Mouse (Mus musculus) megakaryocyte, adult 5-6 weeks (primary cell): Measurements from ENCODE around the gene Smg9. TPM values are rescaled to one million over a fixed set of nuclear protein-coding genes. Genes with fewer than 3 reads are reported as not detected.

ENCODE experiments used
- total RNA-seq, 2 experiments: library from RNA; stranded (forward) in 1 of 2; stranded (reverse) in 1 of 2; fragments of 153-499, 151-499 nt in 1 of 2; fragments of 221-1000, 200-1000 nt in 1 of 2; gene quantifications; 2 replicates each; pipeline versions ENCODE4 v1.2.3 to v1.2.4; 2015 to 2017

The Smg9 gene
- total RNA-seq, 2 experiments from 2014 or later, result 16.7 to 22.3 TPM

Other genes with a start within 250 kb of the Smg9 start
- 0.71 and 0.80 TPM in 2 replicates for gene Zfp114, start 224.6 kb upstream of the Smg9 start, total RNA-seq (2015)
- 0.11 and 0.65 TPM in 2 replicates for gene Zfp114, start 224.6 kb upstream of the Smg9 start, total RNA-seq (2017)
- 6.0 and 6.8 TPM in 2 replicates for gene Zfp111, start 188.2 kb upstream of the Smg9 start, total RNA-seq (2015)
- gene Zfp111, start 188.2 kb upstream of the Smg9 start, total RNA-seq (2017), result 6.8 and 8.9 TPM in 2 replicates
- 1.0 and 1.1 TPM in 2 replicates for gene Zfp109, start 162.1 kb upstream of the Smg9 start, total RNA-seq (2015)
- 1.5 and 2.6 TPM in 2 replicates for gene Zfp109, start 162.1 kb upstream of the Smg9 start, total RNA-seq (2017)
- gene Zfp108, start 144.8 kb upstream of the Smg9 start, total RNA-seq (2015), result 0.56 and 0.93 TPM in 2 replicates
- gene Zfp108, start 144.8 kb upstream of the Smg9 start, total RNA-seq (2017), result 0.51 and 0.65 TPM in 2 replicates
- gene Zfp93, start 129.2 kb upstream of the Smg9 start, total RNA-seq (2015), result 0.36 TPM in 1 of 2 replicates, not detected in the other
- gene Zfp93, start 129.2 kb upstream of the Smg9 start, total RNA-seq (2017), result 0.08 and 0.26 TPM in 2 replicates
- gene Zfp61, start 98.4 kb upstream of the Smg9 start, total RNA-seq (2015), result 4.2 and 4.9 TPM in 2 replicates
- 10.6 and 12.7 TPM in 2 replicates for gene Zfp61, start 98.4 kb upstream of the Smg9 start, total RNA-seq (2017)
- gene Zfp94, start 83.0 kb upstream of the Smg9 start, total RNA-seq (2015), result 0.49 and 1.6 TPM in 2 replicates
- 0.94 and 0.95 TPM in 2 replicates for gene Zfp94, start 83.0 kb upstream of the Smg9 start, total RNA-seq (2017)
- not detected in 2 replicates for gene Tescl, start 65.7 kb upstream of the Smg9 start, total RNA-seq (2015)
- gene Tescl, start 65.7 kb upstream of the Smg9 start, total RNA-seq (2017), result not detected in 2 replicates
- not detected in 2 replicates for gene Lypd5, start 50.4 kb upstream of the Smg9 start, total RNA-seq (2015)
- gene Lypd5, start 50.4 kb upstream of the Smg9 start, total RNA-seq (2017), result not detected in 2 replicates
- gene Kcnn4, start 29.4 kb upstream of the Smg9 start, total RNA-seq (2015), result 5.9 and 7.6 TPM in 2 replicates
- 14.2 and 17.0 TPM in 2 replicates for gene Kcnn4, start 29.4 kb upstream of the Smg9 start, total RNA-seq (2017)
- gene Irgc1, start 52.7 kb downstream of the Smg9 start, total RNA-seq (2015), result 0.74 and 1.8 TPM in 2 replicates
- gene Irgc1, start 52.7 kb downstream of the Smg9 start, total RNA-seq (2017), result 0.66 and 0.94 TPM in 2 replicates
- 100 and 110 TPM in 2 replicates for gene Plaur, start 62.9 kb downstream of the Smg9 start, total RNA-seq (2015)
- 96.3 and 124 TPM in 2 replicates for gene Plaur, start 62.9 kb downstream of the Smg9 start, total RNA-seq (2017)
- gene Cadm4, start 82.4 kb downstream of the Smg9 start, total RNA-seq (2015), result not detected in 2 replicates
- not detected in 2 replicates for gene Cadm4, start 82.4 kb downstream of the Smg9 start, total RNA-seq (2017)
- 0.69 TPM in 1 of 2 replicates, not detected in the other for gene Zfp428, start 107.4 kb downstream of the Smg9 start, total RNA-seq (2015)
- gene Zfp428, start 107.4 kb downstream of the Smg9 start, total RNA-seq (2017), result 0.40 TPM in 1 of 2 replicates, not detected in the other
- not detected in 2 replicates for gene AC161166.1, start 112.8 kb downstream of the Smg9 start, total RNA-seq (2015)
- gene AC161166.1, start 112.8 kb downstream of the Smg9 start, total RNA-seq (2017), result not detected in 2 replicates
- gene Irgq, start 131.1 kb downstream of the Smg9 start, total RNA-seq (2015), result 2.4 and 2.7 TPM in 2 replicates
- 2.4 and 2.5 TPM in 2 replicates for gene Irgq, start 131.1 kb downstream of the Smg9 start, total RNA-seq (2017)
- not detected in 2 replicates for gene Pinlyp, start 146.5 kb downstream of the Smg9 start, total RNA-seq (2015)
- not detected in 2 replicates for gene Pinlyp, start 146.5 kb downstream of the Smg9 start, total RNA-seq (2017)
- gene Xrcc1, start 146.7 kb downstream of the Smg9 start, total RNA-seq (2015), result 18.3 and 27.5 TPM in 2 replicates
- gene Xrcc1, start 146.7 kb downstream of the Smg9 start, total RNA-seq (2017), result 17.6 and 25.1 TPM in 2 replicates
- 148 and 171 TPM in 2 replicates for gene Ethe1, start 187.9 kb downstream of the Smg9 start, total RNA-seq (2015)
- 59.2 and 67.7 TPM in 2 replicates for gene Ethe1, start 187.9 kb downstream of the Smg9 start, total RNA-seq (2017)
- 0.16 and 0.27 TPM in 2 replicates for gene Zfp575, start 188.0 kb downstream of the Smg9 start, total RNA-seq (2015)
- 0.08 and 0.22 TPM in 2 replicates for gene Zfp575, start 188.0 kb downstream of the Smg9 start, total RNA-seq (2017)
- gene Phldb3, start 211.1 kb downstream of the Smg9 start, total RNA-seq (2015), result 1.0 and 1.2 TPM in 2 replicates
- gene Phldb3, start 211.1 kb downstream of the Smg9 start, total RNA-seq (2017), result 3.7 and 4.0 TPM in 2 replicates
- not detected in 2 replicates for gene Lypd3, start 236.9 kb downstream of the Smg9 start, total RNA-seq (2015)
- not detected in 2 replicates for gene Lypd3, start 236.9 kb downstream of the Smg9 start, total RNA-seq (2017)